Mouse (Mus musculus) myocyte (in vitro differentiated cells): ENCODE measurements around the gene Clpsl2.

Source experiments
- E2F4 ChIP-seq: IDR thresholded peaks from one replicate; pipeline ENCODE4 v1.6.1; 2011; ENCODE audit warnings: mild to moderate bottlenecking, control low read depth, moderate library complexity; ENCODE audit not compliant: insufficient read depth
- MAX ChIP-seq: IDR thresholded peaks from one replicate; pipeline ENCODE4 v1.6.1; 2011; ENCODE audit warnings: low read depth, mild to moderate bottlenecking, control low read depth
- POLR2A ChIP-seq: IDR thresholded peaks from one replicate; pipeline ENCODE4 v1.6.1; 2011; ENCODE audit warnings: low read depth, mild to moderate bottlenecking, control low read depth, moderate library complexity; ENCODE audit not compliant: insufficient read length
- POLR2AphosphoS2 ChIP-seq: IDR thresholded peaks from one replicate; pipeline ENCODE4 v1.6.1; 2011; ENCODE audit warnings: low read depth, control low read depth; ENCODE audit not compliant: insufficient read length
- SRF ChIP-seq: IDR thresholded peaks from one replicate; pipeline ENCODE4 v1.6.1; 2011; ENCODE audit warnings: low read depth; ENCODE audit not compliant: control insufficient read depth, insufficient read length
- TCF12 ChIP-seq: IDR thresholded peaks from one replicate; pipeline ENCODE4 v1.6.1; 2011; ENCODE audit warnings: mild to moderate bottlenecking, control low read depth; ENCODE audit not compliant: poor library complexity, insufficient read depth, severe bottlenecking

GRCm38 (mm10) chr17:28557772-28558171, 8.6 kb downstream of the Clpsl2 start:
- TF ChIP-seq POLR2A (no peak), MAX (no peak), POLR2AphosphoS2 (no peak), SRF (no peak), TCF12 (no peak), E2F4 (no peak)
